Mouse (Mus musculus) urinary bladder, postnatal 25 days (tissue): ENCODE data around the gene Cpa5.

Experiments
- DNase-seq: peaks from one replicate; pipeline ENCODE4 v3.0.0; 2022; ENCODE audit warnings: low spot score

The Cpa5 gene

GRCm38 (mm10) chr6:30610710-30611109 is at the start of gene Cpa5:
Gene Cpa5, plus strand, starts transcription at chr6:30611010.
- DNase-seq: no peak

- no peak for DNase-seq
Measured at GRCm38 (mm10) chr6:30562132-30562531, 48.7 kb upstream of the Cpa5 start.

GRCm38 (mm10) chr6:30563575-30563974 is 47.2 kb upstream of the Cpa5 start:
- DNase-seq: no peak

- no peak for DNase-seq
Measured at GRCm38 (mm10) chr6:30564051-30564450, 46.8 kb upstream of the Cpa5 start.

DNA sequence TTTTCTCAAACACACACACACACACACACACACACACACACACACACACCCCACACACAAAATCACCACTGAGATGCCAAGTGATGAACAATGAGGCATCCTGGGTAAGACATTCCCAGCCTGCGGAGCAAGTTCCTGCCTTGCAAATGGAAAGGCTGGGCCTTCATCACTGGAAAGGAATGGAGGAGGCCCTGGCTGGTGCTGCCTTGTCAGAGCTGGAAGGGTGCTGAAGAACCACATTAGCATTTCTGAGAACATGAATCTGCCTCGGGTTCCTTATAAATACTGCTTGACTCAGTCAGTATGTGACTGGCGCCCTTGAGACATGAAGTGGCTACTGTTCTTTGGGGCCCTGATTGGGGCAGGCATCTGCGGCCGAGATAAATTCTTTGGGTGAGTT is 42.7 kb upstream of the Cpa5 start, which contains the start of gene Cpa4:
Cpa4 (plus strand) TSS at position 301 of the 400 bp plus-strand sequence.
- DNase-seq: no peak

DNA sequence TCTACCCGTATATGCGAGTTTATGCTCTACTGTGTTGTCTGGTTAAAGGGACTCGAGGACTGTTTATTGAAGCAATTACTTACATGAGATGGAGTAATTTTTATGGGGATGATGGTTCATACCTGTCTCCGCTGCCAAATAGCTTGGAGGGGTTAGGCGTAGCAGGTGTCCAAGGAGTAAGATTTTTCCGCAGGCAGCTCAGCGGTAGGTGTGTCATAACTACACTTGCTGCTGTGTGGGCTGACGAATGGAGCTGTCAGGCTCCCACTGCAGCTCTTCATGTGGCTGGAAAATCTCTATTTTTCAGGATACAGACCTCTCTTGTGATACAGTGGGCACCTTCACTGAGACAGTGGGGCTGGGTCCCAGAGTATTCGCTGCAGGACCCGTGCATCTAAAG is 41.5 kb upstream of the Cpa5 start:
- DNase-seq: no peak

DNA sequence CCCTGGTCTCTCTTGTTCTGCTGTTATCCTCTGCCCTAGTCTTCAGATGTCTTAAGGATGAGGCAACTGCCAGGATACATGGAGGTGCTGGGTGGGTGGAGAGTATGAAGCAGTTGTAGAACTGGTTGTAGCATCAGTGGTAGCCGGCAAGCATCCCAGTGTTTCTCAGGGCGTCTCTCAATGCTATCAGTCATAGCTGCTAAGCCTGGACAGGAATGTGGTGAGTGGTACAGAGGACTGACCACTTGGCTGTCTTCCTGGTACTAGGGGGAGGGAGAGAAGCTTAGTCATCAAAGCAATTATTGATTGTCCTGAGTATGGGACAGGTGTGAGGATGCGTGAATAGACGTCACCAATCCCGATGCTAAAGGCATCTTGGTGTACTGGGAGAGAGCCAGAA is 40.8 kb upstream of the Cpa5 start:
- DNase-seq: no peak

DNA sequence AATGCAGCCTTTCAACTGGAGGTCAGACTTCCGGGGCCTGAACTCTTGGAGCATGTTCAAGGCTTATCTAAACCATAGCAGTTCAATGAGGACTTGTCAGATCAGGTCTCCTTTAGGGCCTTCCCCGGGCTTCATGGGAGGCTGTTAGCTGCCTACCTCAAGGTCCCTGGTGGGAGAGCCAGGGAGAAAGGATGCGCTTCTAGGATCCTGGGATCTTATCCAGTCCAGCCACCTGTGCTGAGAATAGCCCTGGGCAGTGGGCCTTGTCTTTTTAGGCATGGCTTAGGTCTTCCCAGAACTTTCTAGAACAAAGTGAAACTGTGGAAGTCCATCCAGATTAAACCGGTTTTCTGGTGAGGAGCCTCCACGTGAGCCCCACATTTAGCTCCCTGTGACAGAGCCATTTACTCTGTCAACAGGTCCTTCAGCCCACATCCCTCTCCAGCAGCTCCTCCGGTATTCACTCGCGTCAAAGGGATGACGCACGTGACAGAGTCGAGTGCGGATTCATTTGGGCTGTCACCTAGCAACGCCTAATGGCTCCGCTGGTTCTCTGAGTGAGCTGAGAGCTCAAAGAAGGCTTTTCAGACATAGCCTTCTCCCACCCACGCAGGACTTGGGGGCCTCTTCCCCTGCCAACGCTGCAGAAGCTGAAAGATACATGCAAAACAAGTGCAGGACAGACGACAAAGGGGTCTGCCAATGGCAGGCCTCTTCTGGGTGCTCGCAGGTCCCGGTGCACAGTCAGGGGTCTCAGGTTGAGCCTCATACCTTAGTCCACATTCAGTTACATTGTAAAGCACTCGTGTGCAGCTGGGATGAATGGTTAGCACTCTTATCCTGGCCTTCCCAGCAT is 38.1 kb upstream of the Cpa5 start:
- DNase-seq: no peak

GRCm38 (mm10) chr6:30573380-30573779 is 37.4 kb upstream of the Cpa5 start:
- DNase-seq: no peak

- no peak for DNase-seq
Measured at GRCm38 (mm10) chr6:30574945-30575344, 35.9 kb upstream of the Cpa5 start.

DNA sequence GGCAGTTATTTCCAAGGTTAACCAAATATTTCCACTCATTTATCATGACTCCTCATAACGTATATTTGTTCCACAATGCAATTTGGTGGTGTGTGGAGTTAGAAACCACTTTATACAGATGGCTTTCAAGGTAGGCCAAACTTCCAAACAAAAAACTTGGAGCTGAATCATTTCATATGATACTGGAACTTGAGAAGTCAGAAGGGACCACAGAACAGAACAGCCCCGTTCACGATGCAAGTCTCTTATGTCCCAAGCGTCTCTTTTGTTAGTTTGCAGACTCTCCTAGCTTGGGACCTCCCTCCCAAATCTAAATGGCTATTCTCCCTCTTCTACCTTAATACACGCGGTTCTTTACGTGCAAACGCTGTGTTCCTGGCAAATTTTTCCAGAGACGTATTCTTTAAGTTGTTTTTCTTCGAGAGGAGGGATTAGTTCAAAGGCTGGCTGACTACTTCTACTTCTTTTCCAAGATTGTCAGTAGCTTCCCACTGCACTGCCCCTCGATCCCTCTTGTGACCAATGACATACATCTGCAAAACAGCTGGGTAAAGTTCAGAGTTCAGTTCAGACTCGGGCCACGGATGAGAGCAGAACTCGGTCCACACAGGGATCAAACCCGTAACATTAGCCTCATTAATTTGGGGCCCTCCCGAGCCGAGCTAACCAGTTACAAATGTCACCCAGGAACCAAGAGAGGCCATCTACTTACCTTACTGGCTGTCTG is 34.2 kb upstream of the Cpa5 start:
- DNase-seq: no peak

GRCm38 (mm10) chr6:30579961-30580840 is 30.6 kb upstream of the Cpa5 start:
- DNase-seq: no peak

DNA sequence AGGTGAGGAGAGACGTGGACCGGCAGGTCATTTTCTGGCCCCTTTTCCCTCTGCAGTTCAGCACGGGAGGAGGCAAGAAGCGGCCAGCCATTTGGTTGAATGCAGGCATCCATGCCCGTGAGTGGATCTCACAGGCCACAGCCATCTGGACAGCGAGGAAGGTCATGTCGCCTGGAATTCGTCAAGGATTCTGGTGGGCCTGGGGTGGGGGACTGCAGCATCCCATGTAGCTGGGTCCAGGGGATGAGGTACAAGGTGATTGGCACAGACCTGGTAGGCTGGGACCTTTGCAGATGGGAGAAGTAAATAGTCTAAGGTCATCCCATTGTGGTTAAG is 30.0 kb upstream of the Cpa5 start:
- DNase-seq: no peak

DNA sequence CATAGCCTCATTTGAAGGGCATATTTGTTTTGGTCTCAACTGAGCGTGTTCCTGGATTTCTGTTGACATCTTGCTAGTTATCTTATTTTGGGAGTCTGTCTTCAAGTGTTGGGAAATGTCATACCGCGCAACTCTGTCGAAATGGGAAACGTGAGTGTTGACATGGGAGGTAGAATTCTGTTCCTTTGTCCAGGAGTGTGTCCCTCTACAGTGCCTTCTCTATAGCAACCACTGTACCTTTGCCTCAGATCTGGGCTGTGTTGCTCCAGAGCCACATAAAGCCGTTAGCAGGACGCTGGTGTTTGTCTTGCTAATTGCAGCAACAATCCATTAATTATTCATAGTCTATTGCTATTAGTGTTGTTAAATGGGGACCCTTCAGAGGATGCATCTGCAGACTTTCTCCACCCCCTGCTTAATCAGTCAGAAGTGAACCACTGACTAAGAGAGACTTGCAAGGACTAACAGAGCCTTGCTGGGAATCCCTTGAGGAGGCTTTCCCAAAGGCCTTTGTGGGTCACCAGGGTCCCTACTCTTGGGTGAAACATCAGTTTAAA is 23.8 kb upstream of the Cpa5 start:
- no peak for DNase-seq

- DNase-seq: no peak
Measured at GRCm38 (mm10) chr6:30589819-30590218, 21.0 kb upstream of the Cpa5 start.

- no peak for DNase-seq
Measured at GRCm38 (mm10) chr6:30591851-30592404, 18.9 kb upstream of the Cpa5 start.

- DNase-seq: no peak
Measured at GRCm38 (mm10) chr6:30592417-30592974, 18.3 kb upstream of the Cpa5 start.

DNA sequence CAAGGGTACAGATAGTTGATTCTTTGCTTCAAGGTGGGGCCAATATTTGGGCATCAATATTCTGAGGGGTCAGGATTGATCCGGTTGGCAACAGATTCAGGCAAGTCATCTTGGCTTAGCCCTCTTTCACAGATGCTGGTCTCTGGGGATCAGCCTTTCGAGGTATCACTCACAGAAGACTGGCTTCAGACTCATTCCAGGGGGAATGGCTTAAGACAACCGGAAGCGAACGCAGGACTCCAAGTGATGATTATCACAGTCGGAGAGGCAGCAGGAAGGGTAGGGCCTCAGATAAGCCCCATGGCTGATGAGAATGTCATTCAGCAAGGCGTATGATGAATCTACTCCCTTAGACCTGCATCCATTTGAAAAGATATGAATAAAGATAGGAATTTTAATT is 16.4 kb upstream of the Cpa5 start:
- DNase-seq: no peak

- no peak for DNase-seq
Measured at GRCm38 (mm10) chr6:30596230-30596898, 14.4 kb upstream of the Cpa5 start.

DNA sequence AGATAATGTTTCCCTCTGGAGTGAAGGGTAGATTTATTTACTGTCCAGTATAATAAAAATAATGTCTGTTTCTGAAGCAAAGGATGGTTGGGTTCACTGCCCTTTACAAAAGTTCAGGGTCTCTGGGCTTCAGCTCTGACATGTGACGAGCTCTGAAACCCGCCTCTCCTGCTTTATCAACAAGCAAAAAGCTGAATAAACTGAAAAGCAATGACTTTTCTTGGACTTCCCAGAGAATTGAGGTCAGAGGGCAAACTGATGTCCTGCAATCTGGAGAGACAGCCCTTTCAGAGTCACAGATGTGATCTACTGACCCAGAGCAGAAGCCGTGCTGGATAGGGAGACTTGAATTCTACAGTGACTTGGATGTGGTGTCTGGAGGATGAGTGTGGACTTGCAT is 10.8 kb upstream of the Cpa5 start:
- no peak for DNase-seq

- no peak for DNase-seq
Measured at GRCm38 (mm10) chr6:30600995-30601394, 9.8 kb upstream of the Cpa5 start.
